Mouse (Mus musculus) hindbrain, embryonic 10.5 days (tissue): Measurements from ENCODE around the gene Cnpy3. TPM values are rescaled to one million over a fixed set of nuclear protein-coding genes. Genes with fewer than 3 reads are reported as not detected.
A peak's percentile ranks its signal among the peaks of the same experiment; 100 is the strongest.

Experiments used
- DNase-seq: peaks from one replicate; pipeline ENCODE4 v3.0.0-alpha.2; 2017; ENCODE audit warnings: low spot score
- H3K27ac ChIP-seq: fragments of 300-500 bp; sonication (generic); 2 replicates; pipeline ENCODE4 v1.5.1; 2016; ENCODE audit warnings: mild to moderate bottlenecking, moderate library complexity
- H3K27me3 ChIP-seq: fragments of 300-500 bp; sonication (generic); 2 replicates; pipeline ENCODE4 v1.6.1; 2016; ENCODE audit warnings: mild to moderate bottlenecking; ENCODE audit not compliant: poor library complexity, insufficient read depth, severe bottlenecking
- H3K36me3 ChIP-seq: fragments of 300-500 bp; sonication (generic); 2 replicates; pipeline ENCODE4 v1.6.1; 2016; ENCODE audit warnings: mild to moderate bottlenecking, moderate library complexity
- H3K4me1 ChIP-seq: fragments of 300-500 bp; sonication (generic); replicated peaks from 2 replicates; pipeline ENCODE4 v1.6.1; 2016; ENCODE audit warnings: mild to moderate bottlenecking
- H3K4me3 ChIP-seq: fragments of 300-500 bp; sonication (generic); 2 replicates; pipeline ENCODE4 v1.5.1; 2016; ENCODE audit warnings: mild to moderate bottlenecking, moderate library complexity
- H3K9me3 ChIP-seq: fragments of 300-500 bp; sonication (generic); 2 replicates; pipeline ENCODE4 v1.6.1; 2016; ENCODE audit warnings: mild to moderate bottlenecking, moderate library complexity
- WGBS: fragments of 180-500 bp; shearing (Covaris S2); methylation state at CpG from one replicate; pipeline ENCODE4 v1.1.7; 2016; 5-methylcytosine and 5-hydroxymethylcytosine counted together
- polyA plus RNA-seq: library from polyadenylated mRNA; unstranded; fragments of >200 nt; fragmentation: Nextera tagmentation; extraction: Ambion mirVana; gene quantifications from 2 replicates; pipeline ENCODE4 v1.2.1, GENCODE M21; 2016

The Cnpy3 gene
- polyA plus RNA-seq, 1 experiment from 2014 or later: 65.8 TPM

GRCm38 (mm10) chr17:46704887-46705835 is 46.9 kb downstream of the Cnpy3 start, which contains the start of gene Ppp2r5d:
Gene Ppp2r5d (minus strand): TSS chr17:46705111.
- Histone ChIP-seq H3K4me3 (peak within 1 kb of the TSS; percentile 92), H3K36me3 (peaks cover 20% of the 10 kb centered on the region), H3K27me3 (no peaks in the 10 kb centered on the region), H3K4me1 (peaks cover 49% of the 10 kb centered on the region), H3K27ac (peak within 1 kb of the TSS; percentile 95), H3K9me3 (no peaks in the 10 kb centered on the region)
- DNase-seq: peak; percentile 97
- 2% methylated on average over 48 of the region's 48 CpGs for WGBS

- 5% methylated on average over 40 of the region's 41 CpGs for WGBS
Observed at GRCm38 (mm10) chr17:46703971-46704886, 47.8 kb downstream of the Cnpy3 start.

GRCm38 (mm10) chr17:46702506-46702905 is 49.5 kb downstream of the Cnpy3 start:
- 90% methylated on average over 5 of the region's 5 CpGs for WGBS
- no peaks in the 10 kb centered on the region for H3K27me3 ChIP-seq
- no peak for DNase-seq
- H3K9me3 ChIP-seq: no peaks in the 10 kb centered on the region
- H3K4me1 ChIP-seq: peaks cover 49% of the 10 kb centered on the region
- peak overlapping the region; percentile 92 for H3K4me3 ChIP-seq
- H3K36me3 ChIP-seq: peaks cover 47% of the 10 kb centered on the region
- no peak overlapping the region for H3K27ac ChIP-seq

More at GRCm38 (mm10) chr17:46703971-46704886, 47.8 kb downstream of the Cnpy3 start:
- Histone ChIP-seq H3K4me1 (peaks cover 49% of the 10 kb centered on the region), H3K27me3 (no peaks in the 10 kb centered on the region), H3K9me3 (no peaks in the 10 kb centered on the region), H3K36me3 (peaks cover 30% of the 10 kb centered on the region), H3K4me3 (peak overlapping the region; percentile 92), H3K27ac (peak overlapping the region; percentile 95)
- peak; percentile 31 for DNase-seq

GRCm38 (mm10) chr17:46702100-46702499 is 49.9 kb downstream of the Cnpy3 start:
- peaks cover 49% of the 10 kb centered on the region for H3K4me1 ChIP-seq
- H3K36me3 ChIP-seq: peaks cover 51% of the 10 kb centered on the region

GRCm38 (mm10) chr17:46701489-46701888 is 50.5 kb downstream of the Cnpy3 start:
- no peak for DNase-seq
- H3K27ac ChIP-seq: peak overlapping the region; percentile 50; the same call in 1 of the 2 replicates
- no peak overlapping the region for H3K4me3 ChIP-seq
- 85% methylated on average over 12 of the region's 12 CpGs for WGBS
- H3K36me3 ChIP-seq: peaks cover 57% of the 10 kb centered on the region
- H3K9me3 ChIP-seq: no peaks in the 10 kb centered on the region
- H3K27me3 ChIP-seq: no peaks in the 10 kb centered on the region
- peaks cover 45% of the 10 kb centered on the region for H3K4me1 ChIP-seq

More at GRCm38 (mm10) chr17:46702100-46702499, 49.9 kb downstream of the Cnpy3 start:
- Histone ChIP-seq H3K4me3 (peak overlapping the region; percentile 11; the same call in 1 of the 2 replicates), H3K27ac (peak overlapping the region; percentile 50; the same call in 1 of the 2 replicates), H3K9me3 (no peaks in the 10 kb centered on the region), H3K27me3 (no peaks in the 10 kb centered on the region)
- 85% methylated on average over 12 of the region's 12 CpGs for WGBS
- DNase-seq: no peak

- no peak for DNase-seq
- Histone ChIP-seq H3K9me3 (no peaks in the 10 kb centered on the region), H3K27ac (no peak overlapping the region), H3K4me3 (no peak overlapping the region), H3K27me3 (no peaks in the 10 kb centered on the region), H3K4me1 (peaks cover 33% of the 10 kb centered on the region), H3K36me3 (peaks cover 67% of the 10 kb centered on the region)
- WGBS: 91% methylated on average over 3 of the region's 3 CpGs
Observed at GRCm38 (mm10) chr17:46699912-46700311, 52.1 kb downstream of the Cnpy3 start.

- no peaks in the 10 kb centered on the region for H3K9me3 ChIP-seq
- WGBS: 85% methylated on average over 5 of the region's 5 CpGs
- no peak overlapping the region for H3K27ac ChIP-seq
- H3K4me1 ChIP-seq: peaks cover 31% of the 10 kb centered on the region
- H3K36me3 ChIP-seq: peaks cover 72% of the 10 kb centered on the region
- no peak overlapping the region for H3K4me3 ChIP-seq
- H3K27me3 ChIP-seq: no peaks in the 10 kb centered on the region
- no peak for DNase-seq
Observed at GRCm38 (mm10) chr17:46699245-46699644, 52.8 kb downstream of the Cnpy3 start.

- Histone ChIP-seq H3K4me1 (peaks cover 24% of the 10 kb centered on the region), H3K9me3 (no peaks in the 10 kb centered on the region), H3K27me3 (no peaks in the 10 kb centered on the region), H3K27ac (no peak overlapping the region), H3K36me3 (peaks cover 76% of the 10 kb centered on the region), H3K4me3 (no peak overlapping the region)
- 93% methylated on average over 6 of the region's 6 CpGs for WGBS
- DNase-seq: no peak
Observed at GRCm38 (mm10) chr17:46698515-46698914, 53.5 kb downstream of the Cnpy3 start.

GRCm38 (mm10) chr17:46694517-46695063 is 57.4 kb downstream of the Cnpy3 start:
- Histone ChIP-seq H3K4me1 (no peaks in the 10 kb centered on the region), H3K4me3 (no peak overlapping the region), H3K9me3 (no peaks in the 10 kb centered on the region), H3K36me3 (peaks cover 83% of the 10 kb centered on the region), H3K27ac (no peak overlapping the region), H3K27me3 (no peaks in the 10 kb centered on the region)
- no peak for DNase-seq
- 78% methylated on average over 1 of the region's 1 CpGs for WGBS

GRCm38 (mm10) chr17:46691390-46691789 is 60.6 kb downstream of the Cnpy3 start:
- H3K27ac ChIP-seq: no peak overlapping the region
- no peaks in the 10 kb centered on the region for H3K4me1 ChIP-seq
- no peak overlapping the region for H3K4me3 ChIP-seq
- WGBS: 93% methylated on average over 2 of the region's 2 CpGs
- DNase-seq: no peak
- no peaks in the 10 kb centered on the region for H3K9me3 ChIP-seq
- H3K27me3 ChIP-seq: no peaks in the 10 kb centered on the region
- H3K36me3 ChIP-seq: peaks cover 81% of the 10 kb centered on the region

GRCm38 (mm10) chr17:46690665-46691064 is 61.3 kb downstream of the Cnpy3 start:
- Histone ChIP-seq H3K4me3 (no peak overlapping the region), H3K27me3 (no peaks in the 10 kb centered on the region), H3K27ac (no peak overlapping the region), H3K4me1 (no peaks in the 10 kb centered on the region), H3K36me3 (peaks cover 81% of the 10 kb centered on the region), H3K9me3 (no peaks in the 10 kb centered on the region)
- DNase-seq: no peak
- WGBS: 93% methylated on average over 12 of the region's 12 CpGs

- Histone ChIP-seq H3K9me3 (no peaks in the 10 kb centered on the region), H3K36me3 (peaks cover 81% of the 10 kb centered on the region), H3K4me3 (no peak overlapping the region), H3K27ac (no peak overlapping the region), H3K27me3 (no peaks in the 10 kb centered on the region), H3K4me1 (peaks cover 14% of the 10 kb centered on the region)
- 93% methylated on average over 6 of the region's 6 CpGs for WGBS
- no peak for DNase-seq
Observed at GRCm38 (mm10) chr17:46685913-46686312, 66.1 kb downstream of the Cnpy3 start.
